Mouse (Mus musculus): ENCODE data around the gene Mnat1. TPM values are rescaled to one million over a fixed set of nuclear protein-coding genes. Genes with fewer than 3 reads are reported as not detected.

The Mnat1 gene
- polyA plus RNA-seq, 1 experiment from 2014 or later, result 16.7 TPM

GRCm38 (mm10) chr12:73162408-73163181, 39.1 kb downstream of the Mnat1 start:
- Histone ChIP-seq H3K27me3 (replicated peaks) (no peaks in the 10 kb centered on the region), H3K27ac (no peak overlapping the region), H3K4me1 (no peaks in the 10 kb centered on the region), H3K4me3 (no peak overlapping the region), H3K9ac (no peak overlapping the region), H3K4me2 (no peak overlapping the region), H3K36me3 (replicated peaks) (no peaks in the 10 kb centered on the region), H3K9me3 (no peaks in the 10 kb centered on the region)
- 73% methylated on average over 13 of the region's 13 CpGs for WGBS
- no peak for ATAC-seq (replicated peaks)

- H3K9me3 ChIP-seq, result no peaks in the 10 kb centered on the region
- peaks cover 5% of the 10 kb centered on the region; the same call in 1 of the 2 replicates for H3K36me3 ChIP-seq (replicated peaks)
- no peak overlapping the region for H3K9ac ChIP-seq
- no peak overlapping the region for H3K27ac ChIP-seq
- H3K4me2 ChIP-seq, result no peak overlapping the region
- H3K4me3 ChIP-seq, result no peak overlapping the region
- H3K4me1 ChIP-seq, result no peaks in the 10 kb centered on the region
- 89% methylated on average over 6 of the region's 6 CpGs for WGBS
- H3K27me3 ChIP-seq (replicated peaks), result no peaks in the 10 kb centered on the region
- ATAC-seq (replicated peaks), result no peak
Observed at GRCm38 (mm10) chr12:73170794-73171193, 47.3 kb downstream of the Mnat1 start.

- Histone ChIP-seq H3K9ac (no peak overlapping the region), H3K9me3 (no peaks in the 10 kb centered on the region), H3K4me1 (no peaks in the 10 kb centered on the region), H3K4me2 (no peak overlapping the region), H3K27ac (no peak overlapping the region), H3K27me3 (replicated peaks) (no peaks in the 10 kb centered on the region), H3K4me3 (no peak overlapping the region), H3K36me3 (replicated peaks) (no peaks in the 10 kb centered on the region)
- WGBS, result 58% methylated on average over 8 of the region's 8 CpGs
- ATAC-seq (replicated peaks), result no peak
Observed at GRCm38 (mm10) chr12:73183896-73184295, 60.4 kb downstream of the Mnat1 start.

- Histone ChIP-seq H3K4me1 (no peaks in the 10 kb centered on the region), H3K27ac (no peak overlapping the region), H3K27me3 (replicated peaks) (no peaks in the 10 kb centered on the region), H3K4me2 (no peak overlapping the region), H3K4me3 (no peak overlapping the region), H3K9me3 (no peaks in the 10 kb centered on the region), H3K36me3 (replicated peaks) (no peaks in the 10 kb centered on the region), H3K9ac (no peak overlapping the region)
- WGBS, result 94% methylated on average over 6 of the region's 6 CpGs
- ATAC-seq (replicated peaks), result no peak
Observed at GRCm38 (mm10) chr12:73197363-73197762, 73.8 kb downstream of the Mnat1 start.

GRCm38 (mm10) chr12:73198451-73198850, 74.9 kb downstream of the Mnat1 start:
- no peaks in the 10 kb centered on the region for H3K36me3 ChIP-seq (replicated peaks)
- WGBS, result 73% methylated on average over 1 of the region's 1 CpGs
- no peaks in the 10 kb centered on the region for H3K4me1 ChIP-seq
- no peak overlapping the region for H3K9ac ChIP-seq
- no peak overlapping the region for H3K27ac ChIP-seq
- ATAC-seq (replicated peaks), result no peak
- no peaks in the 10 kb centered on the region for H3K9me3 ChIP-seq
- no peak overlapping the region for H3K4me2 ChIP-seq
- no peaks in the 10 kb centered on the region for H3K27me3 ChIP-seq (replicated peaks)
- no peak overlapping the region for H3K4me3 ChIP-seq

GRCm38 (mm10) chr12:73199375-73199774, 75.9 kb downstream of the Mnat1 start:
- no peaks in the 10 kb centered on the region for H3K4me1 ChIP-seq
- H3K27me3 ChIP-seq (replicated peaks), result no peaks in the 10 kb centered on the region
- no peak overlapping the region for H3K27ac ChIP-seq
- H3K4me3 ChIP-seq, result no peak overlapping the region
- H3K36me3 ChIP-seq (replicated peaks), result no peaks in the 10 kb centered on the region
- H3K9me3 ChIP-seq, result no peaks in the 10 kb centered on the region
- H3K4me2 ChIP-seq, result no peak overlapping the region
- H3K9ac ChIP-seq, result no peak overlapping the region
- WGBS, result 69% methylated on average over 7 of the region's 7 CpGs
- no peak for ATAC-seq (replicated peaks)

GRCm38 (mm10) chr12:73201587-73201986, 78.1 kb downstream of the Mnat1 start:
- H3K4me2 ChIP-seq, result no peak overlapping the region
- no peak overlapping the region for H3K27ac ChIP-seq
- no peaks in the 10 kb centered on the region for H3K36me3 ChIP-seq (replicated peaks)
- H3K9me3 ChIP-seq, result no peaks in the 10 kb centered on the region
- H3K4me3 ChIP-seq, result no peak overlapping the region
- no peaks in the 10 kb centered on the region for H3K4me1 ChIP-seq
- no peaks in the 10 kb centered on the region for H3K27me3 ChIP-seq (replicated peaks)
- WGBS, result 59% methylated on average over 3 of the region's 3 CpGs
- ATAC-seq (replicated peaks), result no peak
- H3K9ac ChIP-seq, result no peak overlapping the region

- Histone ChIP-seq H3K36me3 (replicated peaks) (no peaks in the 10 kb centered on the region), H3K4me3 (no peak overlapping the region), H3K9ac (no peak overlapping the region), H3K27ac (no peak overlapping the region), H3K4me2 (no peak overlapping the region), H3K27me3 (replicated peaks) (no peaks in the 10 kb centered on the region), H3K9me3 (no peaks in the 10 kb centered on the region), H3K4me1 (no peaks in the 10 kb centered on the region)
- 82% methylated on average over 11 of the region's 11 CpGs for WGBS
- no peak for ATAC-seq (replicated peaks)
Observed at GRCm38 (mm10) chr12:73205710-73206649, 82.5 kb downstream of the Mnat1 start.

GRCm38 (mm10) chr12:73207008-73207407, 83.5 kb downstream of the Mnat1 start:
- Histone ChIP-seq H3K27ac (no peak overlapping the region), H3K36me3 (replicated peaks) (no peaks in the 10 kb centered on the region), H3K9me3 (no peaks in the 10 kb centered on the region), H3K4me3 (no peak overlapping the region), H3K4me1 (no peaks in the 10 kb centered on the region), H3K27me3 (replicated peaks) (no peaks in the 10 kb centered on the region), H3K4me2 (no peak overlapping the region), H3K9ac (no peak overlapping the region)
- no peak for ATAC-seq (replicated peaks)
- WGBS, result 67% methylated on average over 4 of the region's 4 CpGs

GRCm38 (mm10) chr12:73207461-73207860, 83.9 kb downstream of the Mnat1 start:
- Histone ChIP-seq H3K4me3 (no peak overlapping the region), H3K9ac (no peak overlapping the region), H3K4me2 (no peak overlapping the region), H3K36me3 (replicated peaks) (no peaks in the 10 kb centered on the region), H3K27me3 (replicated peaks) (no peaks in the 10 kb centered on the region), H3K27ac (no peak overlapping the region), H3K4me1 (no peaks in the 10 kb centered on the region), H3K9me3 (no peaks in the 10 kb centered on the region)
- no peak for ATAC-seq (replicated peaks)
- 64% methylated on average over 1 of the region's 1 CpGs for WGBS

GRCm38 (mm10) chr12:73208518-73208917, 85.0 kb downstream of the Mnat1 start:
- no peak for ATAC-seq (replicated peaks)
- no peaks in the 10 kb centered on the region for H3K4me1 ChIP-seq
- no peak overlapping the region for H3K9ac ChIP-seq
- no peak overlapping the region for H3K27ac ChIP-seq
- H3K9me3 ChIP-seq, result no peaks in the 10 kb centered on the region
- H3K4me3 ChIP-seq, result no peak overlapping the region
- no peaks in the 10 kb centered on the region for H3K36me3 ChIP-seq (replicated peaks)
- WGBS, result 95% methylated on average over 4 of the region's 4 CpGs
- no peak overlapping the region for H3K4me2 ChIP-seq
- H3K27me3 ChIP-seq (replicated peaks), result no peaks in the 10 kb centered on the region

- no peaks in the 10 kb centered on the region for H3K36me3 ChIP-seq (replicated peaks)
- H3K9me3 ChIP-seq, result no peaks in the 10 kb centered on the region
- H3K27me3 ChIP-seq (replicated peaks), result no peaks in the 10 kb centered on the region
- no peak overlapping the region for H3K9ac ChIP-seq
- no peak overlapping the region for H3K4me3 ChIP-seq
- H3K27ac ChIP-seq, result no peak overlapping the region
- WGBS, result 76% methylated on average over 1 of the region's 1 CpGs
- no peak overlapping the region for H3K4me2 ChIP-seq
- H3K4me1 ChIP-seq, result no peaks in the 10 kb centered on the region
- ATAC-seq (replicated peaks), result no peak
Observed at GRCm38 (mm10) chr12:73209117-73209516, 85.6 kb downstream of the Mnat1 start.

Measured in midbrain, embryonic 15.5 days (tissue).